Mouse (Mus musculus): Measurements from ENCODE around the gene Rflnb. TPM values are rescaled to one million over a fixed set of nuclear protein-coding genes. Genes with fewer than 3 reads are reported as not detected.

Gene Rflnb
- polyA plus RNA-seq, 1 experiment, result 16.0 TPM

GRCm38 (mm10) chr11:75978051-75978450 is 49.5 kb downstream of the Rflnb start:
- DNase-seq, result no peak
- WGBS, result 63% methylated on average over 6 of the region's 6 CpGs
- no peak for TF ChIP-seq CTCF (IDR thresholded peaks at IDR 0.05; ENCODE audit: insufficient read depth, low read length)
- TF ChIP-seq POLR2A (IDR thresholded peaks at IDR 0.05; ENCODE audit: borderline replicate concordance, extremely low read depth, low read depth, low read length), result no peak
- Histone ChIP-seq H3K4me3 (replicated peaks; ENCODE audit: extremely low read depth, low read depth, low read length) (no peak overlapping the region), H3K4me1 (ENCODE audit: control insufficient read depth, insufficient read depth, low read length) (no peaks in the 10 kb centered on the region)

GRCm38 (mm10) chr11:75976748-75977147 is 50.8 kb downstream of the Rflnb start:
- TF ChIP-seq POLR2A (IDR thresholded peaks at IDR 0.05; ENCODE audit: borderline replicate concordance, extremely low read depth, low read depth, low read length) (no peak), CTCF (IDR thresholded peaks at IDR 0.05; ENCODE audit: insufficient read depth, low read length) (no peak)
- H3K4me3 ChIP-seq (replicated peaks; ENCODE audit: extremely low read depth, low read depth, low read length), result no peak overlapping the region
- 44% methylated on average over 8 of the region's 8 CpGs for WGBS
- no peaks in the 10 kb centered on the region for H3K4me1 ChIP-seq (ENCODE audit: control insufficient read depth, insufficient read depth, low read length)
- no peak for DNase-seq

GRCm38 (mm10) chr11:75973988-75974387 is 53.6 kb downstream of the Rflnb start:
- DNase-seq, result no peak
- no peak overlapping the region for H3K4me3 ChIP-seq (replicated peaks; ENCODE audit: extremely low read depth, low read depth, low read length)
- no peaks in the 10 kb centered on the region for H3K4me1 ChIP-seq (ENCODE audit: control insufficient read depth, insufficient read depth, low read length)
- TF ChIP-seq CTCF (IDR thresholded peaks at IDR 0.05; ENCODE audit: insufficient read depth, low read length), result peak; percentile 47
- no peak for TF ChIP-seq POLR2A (IDR thresholded peaks at IDR 0.05; ENCODE audit: borderline replicate concordance, extremely low read depth, low read depth, low read length)
- 83% methylated on average over 1 of the region's 1 CpGs for WGBS

- no peak overlapping the region for H3K4me3 ChIP-seq (replicated peaks; ENCODE audit: extremely low read depth, low read depth, low read length)
- 28% methylated on average over 7 of the region's 7 CpGs for WGBS
- no peaks in the 10 kb centered on the region for H3K4me1 ChIP-seq (ENCODE audit: control insufficient read depth, insufficient read depth, low read length)
- TF ChIP-seq POLR2A (IDR thresholded peaks at IDR 0.05; ENCODE audit: borderline replicate concordance, extremely low read depth, low read depth, low read length) (no peak), CTCF (IDR thresholded peaks at IDR 0.05; ENCODE audit: insufficient read depth, low read length) (no peak)
- no peak for DNase-seq
Observed at GRCm38 (mm10) chr11:75972916-75973567, 54.5 kb downstream of the Rflnb start.

- DNase-seq, result no peak
- Histone ChIP-seq H3K4me1 (ENCODE audit: control insufficient read depth, insufficient read depth, low read length) (no peaks in the 10 kb centered on the region), H3K4me3 (replicated peaks; ENCODE audit: extremely low read depth, low read depth, low read length) (no peak overlapping the region)
- TF ChIP-seq POLR2A (IDR thresholded peaks at IDR 0.05; ENCODE audit: borderline replicate concordance, extremely low read depth, low read depth, low read length) (no peak), CTCF (IDR thresholded peaks at IDR 0.05; ENCODE audit: insufficient read depth, low read length) (no peak)
- WGBS, result 89% methylated on average over 3 of the region's 3 CpGs
Observed at GRCm38 (mm10) chr11:75972188-75972587, 55.4 kb downstream of the Rflnb start.

GRCm38 (mm10) chr11:75970629-75971028 is 57.0 kb downstream of the Rflnb start:
- Histone ChIP-seq H3K4me1 (ENCODE audit: control insufficient read depth, insufficient read depth, low read length) (peaks cover 5% of the 10 kb centered on the region), H3K4me3 (replicated peaks; ENCODE audit: extremely low read depth, low read depth, low read length) (no peak overlapping the region)
- WGBS, result 31% methylated on average over 3 of the region's 3 CpGs
- TF ChIP-seq POLR2A (IDR thresholded peaks at IDR 0.05; ENCODE audit: borderline replicate concordance, extremely low read depth, low read depth, low read length) (no peak), CTCF (IDR thresholded peaks at IDR 0.05; ENCODE audit: insufficient read depth, low read length) (no peak)
- DNase-seq, result no peak

Other genes with a start within 250 kb of the Rflnb start
- 0.22 and 0.33 TPM in 2 replicates for gene Doc2b, start 231.7 kb downstream of the Rflnb start, polyA plus RNA-seq (2012; rRNA removed)
- gene Rph3al, start 89.4 kb downstream of the Rflnb start, polyA plus RNA-seq (2012; rRNA removed), result 15.5 and 17.7 TPM in 2 replicates
- 13.6 and 14.8 TPM in 2 replicates for gene 1700016K19Rik, start 27.9 kb downstream of the Rflnb start, polyA plus RNA-seq (2012; rRNA removed)
- gene Vps53, start 151.9 kb upstream of the Rflnb start, polyA plus RNA-seq (2012; rRNA removed), result 16.3 and 22.2 TPM in 2 replicates
- gene Fam57a, start 151.9 kb upstream of the Rflnb start, polyA plus RNA-seq (2012; rRNA removed), result 26.3 and 115 TPM in 2 replicates
- gene Dbil5, start 189.8 kb upstream of the Rflnb start, polyA plus RNA-seq (2012; rRNA removed), result 0.76 TPM in 1 of 2 replicates, not detected in the other
- gene Gemin4, start 189.9 kb upstream of the Rflnb start, polyA plus RNA-seq (2012; rRNA removed), result 5.7 and 6.6 TPM in 2 replicates
- gene Mrm3, start 215.9 kb upstream of the Rflnb start, polyA plus RNA-seq (2012; rRNA removed), result 3.3 and 3.6 TPM in 2 replicates
- 5.9 and 11.9 TPM in 2 replicates for gene Glod4, start 215.9 kb upstream of the Rflnb start, polyA plus RNA-seq (2012; rRNA removed)